Mouse (Mus musculus): ENCODE measurements at regions not wholly inside any gene's neighbourhood (a gene's known extent, or its start where the extent isn't known, plus 50 kb on each side); places are given as distances from the start of the nearest gene placed in this dataset.

- DNase-seq = no peak
These were observed 319.3 kb downstream of the En1 start for GRCm38 (mm10) chr1:120921540-120921939.

DNA sequence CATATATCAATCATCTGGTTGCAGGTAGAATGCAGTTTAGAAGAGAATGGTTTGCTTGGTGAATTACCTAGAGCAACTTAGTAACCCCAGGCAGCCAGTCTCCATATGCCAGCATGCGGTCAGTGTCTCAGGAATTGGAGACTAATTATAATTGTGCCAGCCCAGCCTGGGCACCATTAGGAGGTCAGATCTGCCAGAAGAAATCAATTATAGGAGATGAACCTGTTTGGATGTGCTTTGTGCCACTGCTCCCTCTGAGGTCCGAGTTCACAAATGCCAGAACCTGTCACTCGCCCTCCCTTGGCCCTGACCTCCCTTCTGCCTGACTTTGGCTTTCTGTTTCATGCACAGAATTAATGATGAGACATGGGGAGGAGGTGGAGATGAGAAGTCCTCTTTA is 323.1 kb downstream of the En1 start:
- DNase-seq = no peak

DNA sequence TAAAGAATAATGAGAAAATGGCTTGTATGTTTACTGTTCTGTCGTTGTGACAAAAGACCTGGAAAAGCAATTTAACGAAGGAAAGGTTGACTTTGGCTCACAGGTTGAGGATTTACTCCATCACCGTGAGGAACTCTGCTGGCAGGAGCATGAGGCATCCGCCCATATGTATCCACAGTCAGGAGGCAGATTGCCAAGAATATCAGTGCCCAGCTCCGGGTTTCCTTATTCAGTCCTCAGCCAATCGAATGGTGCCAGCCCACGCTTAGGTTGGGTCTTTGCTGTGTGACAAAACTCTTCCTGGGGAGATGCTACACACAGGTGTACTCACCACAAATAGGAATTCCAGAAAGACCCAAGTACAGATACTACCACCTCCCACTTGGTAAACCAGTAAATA is 327.9 kb downstream of the En1 start:
- no peak for DNase-seq

DNA sequence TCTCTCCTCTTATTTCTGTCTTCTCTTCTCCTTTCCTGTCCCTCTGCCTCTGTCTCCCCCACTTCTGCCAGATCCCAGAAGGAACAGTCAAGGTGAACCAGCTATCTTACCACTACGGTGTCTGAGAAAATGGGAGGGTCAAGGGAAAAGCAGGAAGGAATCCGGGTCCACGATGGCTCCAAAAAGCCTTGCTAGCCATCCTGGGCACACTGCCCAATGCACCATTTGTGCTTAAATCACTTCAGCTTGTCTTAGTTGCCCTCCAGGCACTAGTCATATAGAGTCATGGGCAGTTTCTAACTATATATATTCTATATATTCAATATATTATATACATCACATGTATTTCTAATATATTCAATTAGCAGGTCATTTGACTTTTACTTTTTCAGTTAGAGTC is 333.1 kb downstream of the En1 start:
- DNase-seq = no peak

DNA sequence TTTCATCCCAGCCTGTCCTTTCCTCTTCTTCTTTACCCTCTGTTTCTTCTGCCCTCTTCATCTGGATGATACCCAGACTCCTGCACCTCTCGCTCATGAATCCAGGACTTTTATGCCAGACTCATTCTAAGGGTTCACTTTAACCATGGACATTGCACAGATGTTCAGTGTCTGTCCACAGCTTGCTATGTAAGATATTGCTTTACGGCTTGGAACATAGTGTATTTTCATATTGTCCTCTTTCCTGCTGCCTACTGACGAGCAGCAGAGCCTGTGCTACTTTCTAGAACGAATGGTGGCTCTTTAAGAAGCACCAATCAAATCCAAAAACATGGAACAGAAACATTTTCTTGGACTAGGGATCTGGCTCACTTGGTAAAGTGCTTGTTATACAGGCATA is 341.5 kb downstream of the En1 start:
- DNase-seq = no peak

GRCm38 (mm10) chr1:120946349-120946748 is 344.1 kb downstream of the En1 start:
- DNase-seq = no peak

DNA sequence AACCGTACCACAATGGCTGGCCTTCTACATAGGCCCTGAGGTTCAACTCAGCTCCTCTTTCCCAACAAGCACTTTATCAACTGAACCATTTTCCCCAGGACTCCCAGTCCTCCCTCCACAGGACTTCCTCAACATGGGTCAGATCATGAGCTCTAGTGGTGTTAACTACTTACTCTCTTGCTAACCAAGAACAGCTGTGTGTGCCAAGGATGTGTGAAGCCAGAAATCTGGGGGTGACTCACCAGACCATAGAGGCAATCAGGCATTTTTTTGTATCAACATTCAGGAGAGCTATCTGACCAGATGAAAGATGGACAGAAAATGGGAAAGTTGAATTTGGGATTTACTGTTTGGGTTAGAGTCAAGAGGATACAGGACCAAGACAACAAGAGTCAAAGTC is 359.0 kb downstream of the En1 start:
- no peak for DNase-seq

GRCm38 (mm10) chr1:120961984-120962383 is 359.8 kb downstream of the En1 start:
- DNase-seq = no peak

GRCm38 (mm10) chr1:120963477-120964178 is 361.4 kb downstream of the En1 start:
- DNase-seq = no peak

DNA sequence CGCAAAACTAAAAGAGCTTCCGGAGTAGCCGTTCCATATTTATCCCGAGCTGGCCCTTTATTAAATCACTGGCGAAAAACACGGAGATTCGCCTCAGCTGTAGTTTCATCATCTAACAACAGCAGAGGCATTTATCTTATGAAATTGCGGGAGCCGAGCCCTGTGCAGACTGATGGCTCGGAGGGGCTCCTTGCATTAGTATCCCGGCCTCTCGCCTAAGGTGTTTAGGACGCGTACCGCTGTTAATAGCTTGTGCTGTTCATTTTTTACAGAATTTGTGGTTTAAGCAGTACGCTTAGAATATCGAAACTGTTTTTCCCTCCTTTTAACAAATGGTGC is 361.9 kb downstream of the En1 start:
- no peak for DNase-seq

- DNase-seq = no peak
These were observed 363.9 kb downstream of the En1 start for GRCm38 (mm10) chr1:120966132-120966531.

DNA sequence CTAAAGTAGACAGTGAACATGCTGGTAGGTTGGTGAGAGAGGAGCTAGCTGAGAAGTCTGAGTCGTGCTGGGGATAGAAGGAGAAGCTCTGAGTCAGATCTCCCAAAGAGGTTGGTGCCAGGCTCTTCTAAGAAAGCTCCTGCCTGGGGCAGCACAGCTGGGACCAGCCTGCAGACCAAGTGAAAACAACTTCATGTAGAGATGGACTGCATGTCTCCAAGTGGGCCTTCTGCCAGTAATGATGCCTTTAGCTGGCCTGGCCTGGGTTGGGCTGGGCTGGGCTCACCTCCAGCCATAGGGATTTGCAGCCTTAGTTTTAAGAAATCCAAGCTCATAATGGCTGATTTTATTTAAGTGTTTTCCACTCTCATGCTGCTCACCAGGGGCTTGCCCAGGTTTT is 357.7 kb downstream of the Insig2 start:
- DNase-seq = no peak

DNA sequence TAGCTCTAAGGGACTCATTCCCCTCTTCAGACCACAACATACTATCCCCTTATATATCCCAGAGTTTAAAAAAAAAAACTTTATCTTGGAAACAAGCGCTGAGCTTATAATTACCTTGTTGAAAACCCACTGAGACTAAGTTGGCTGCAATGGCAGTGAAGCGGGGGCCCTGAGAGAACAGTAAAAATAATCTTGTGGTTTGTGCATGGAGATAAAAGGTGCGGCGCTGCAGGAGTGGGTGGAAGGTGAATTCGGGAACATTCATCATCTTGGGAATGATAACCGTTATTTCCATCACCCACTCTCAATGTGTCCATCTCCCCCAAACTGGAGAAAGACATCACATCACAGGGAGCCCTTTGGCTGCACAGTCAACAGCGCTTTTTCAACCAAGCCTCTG is 327.9 kb downstream of the Insig2 start:
- no peak for DNase-seq

DNA sequence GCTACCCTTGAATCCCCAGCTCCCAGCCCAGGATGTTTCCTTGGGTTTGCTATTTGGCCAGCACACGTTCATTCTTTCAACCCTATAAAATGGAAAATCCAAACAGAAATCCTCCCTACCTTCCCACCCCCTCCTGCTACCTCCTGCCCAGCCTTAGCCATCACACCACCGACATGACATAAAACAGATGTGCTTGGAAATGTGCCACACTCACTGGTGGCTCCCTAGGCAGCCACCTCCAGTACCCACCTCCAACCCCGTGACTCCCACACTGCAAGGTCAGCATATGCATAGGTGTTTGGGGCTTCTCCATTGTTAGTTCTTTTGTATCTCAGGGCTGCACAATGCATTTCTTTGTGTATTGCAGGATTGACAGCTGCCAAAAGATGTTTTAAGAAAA is 327.2 kb downstream of the Insig2 start:
- DNase-seq = no peak

- no peak for DNase-seq
These were observed 320.3 kb downstream of the Insig2 start for GRCm38 (mm10) chr1:121012126-121012525.

- peak; percentile 2 for DNase-seq
These were observed 318.4 kb downstream of the Insig2 start for GRCm38 (mm10) chr1:121013839-121014503.

DNA sequence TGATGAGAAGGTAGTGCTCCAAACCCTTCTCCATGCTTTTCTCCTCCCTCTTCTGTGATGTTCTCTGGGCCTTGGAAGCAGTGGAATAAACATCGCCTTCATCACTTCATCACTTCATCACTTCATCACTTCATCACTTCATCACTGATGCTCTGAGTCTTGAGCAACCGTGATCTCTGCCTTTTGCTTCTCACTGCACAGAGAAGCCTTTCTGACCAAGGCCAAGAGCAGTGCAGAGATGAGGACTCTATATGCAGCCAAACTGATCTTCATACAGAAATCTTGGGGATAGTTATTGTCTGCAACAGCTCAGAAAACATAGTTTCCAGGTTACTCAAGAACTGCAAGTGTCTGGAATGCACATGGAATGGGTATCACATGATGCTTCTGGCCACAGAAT is 303.0 kb downstream of the Insig2 start:
- no peak for DNase-seq

GRCm38 (mm10) chr1:121034761-121035393 is 297.5 kb downstream of the Insig2 start:
- no peak for DNase-seq

DNA sequence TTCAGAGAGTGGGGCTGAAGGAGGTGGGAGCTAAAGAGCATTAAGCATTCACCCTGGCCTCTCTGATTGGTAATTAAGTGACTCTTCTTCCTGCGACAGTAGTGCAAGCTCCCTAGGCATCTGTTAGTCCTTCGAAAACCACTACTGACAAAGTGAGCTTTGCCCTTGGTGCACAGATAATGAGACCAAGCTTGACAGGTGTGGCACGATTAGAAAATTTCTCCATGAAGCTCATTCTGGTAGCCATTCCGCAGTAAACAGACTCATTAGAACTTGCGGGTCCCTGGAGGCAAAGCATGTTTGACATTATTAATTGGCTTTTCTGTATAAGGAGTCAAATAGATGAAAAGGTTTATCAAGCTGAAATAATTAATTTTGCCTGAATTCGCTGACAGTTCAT is 285.8 kb downstream of the Insig2 start:
- DNase-seq = no peak

DNA sequence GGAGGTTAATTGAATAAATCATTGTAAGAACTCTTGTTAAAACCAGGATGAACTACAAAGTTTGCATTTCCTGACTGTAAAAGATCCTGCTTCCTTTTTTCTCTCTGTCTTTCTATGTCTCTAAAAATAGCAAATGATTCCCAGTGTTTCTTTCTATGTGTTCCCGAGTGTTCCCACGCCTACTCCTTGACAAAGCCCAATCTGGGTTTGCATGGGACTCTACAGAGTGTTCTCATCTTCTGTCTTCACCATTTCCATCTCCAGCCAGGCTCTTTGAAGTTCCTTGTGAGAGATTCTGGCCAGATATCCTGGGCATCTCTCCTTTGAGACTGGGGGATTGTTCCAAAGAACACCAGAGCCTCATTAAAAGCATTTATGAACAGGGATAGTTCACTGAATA is 285.0 kb downstream of the Insig2 start:
- DNase-seq = peak; percentile 72

DNA sequence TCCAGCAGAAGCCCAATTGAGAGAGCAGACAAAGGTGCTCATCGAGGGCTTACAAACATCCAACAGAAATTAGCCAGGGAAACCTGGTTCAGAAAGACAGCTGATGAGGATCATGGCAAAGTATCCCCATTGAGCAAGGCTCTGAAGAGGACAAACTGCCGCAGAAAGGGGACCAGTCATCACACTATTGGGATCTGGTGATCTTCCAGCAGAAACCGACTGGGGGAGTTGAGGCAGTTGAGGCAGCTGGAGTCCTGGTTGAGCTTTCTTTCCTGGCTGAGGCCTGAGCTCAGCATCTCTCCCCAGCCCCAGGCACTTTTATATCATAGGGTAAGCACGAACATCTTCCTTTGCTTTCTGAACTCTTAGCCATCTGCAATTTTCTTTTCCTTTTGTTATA is 282.7 kb downstream of the Insig2 start:
- no peak for DNase-seq

- no peak for DNase-seq
These were observed 281.5 kb downstream of the Insig2 start for GRCm38 (mm10) chr1:121050695-121051495.

- DNase-seq = no peak
These were observed 280.8 kb downstream of the Insig2 start for GRCm38 (mm10) chr1:121051496-121052119.
